Mouse (Mus musculus) heart, postnatal 10 days (tissue): ENCODE results near the gene Abhd17c. TPM values are rescaled to one million over a fixed set of nuclear protein-coding genes. Genes with fewer than 3 reads are reported as not detected.
"Not testable (repeated sequence)": the region's sequence is repeated elsewhere in the genome, so short reads cannot be mapped to it uniquely, and the experiment has no call there.

ENCODE experiments used
- DNase-seq, 2 experiments: peaks; one replicate each; pipeline ENCODE4 v3.0.0; 2021
- intact Hi-C: fragments of 180-260 bp; cut with DNase I; formaldehyde crosslinking; loops from one replicate; pipeline ENCODE4 v1.15.1; 2025
- total RNA-seq, 2 experiments: library from RNA; stranded (reverse); gene quantifications; 2 replicates each; pipeline ENCODE4 v1.2.3; 2021

Abhd17c gene
- total RNA-seq, 2 experiments from 2014 or later: 39.3 to 46.7 TPM

- DNase-seq: no peak
- intact Hi-C loops: loop anchor here (10.0 kb wide), 1 partner anchor 259 kb away; no protein-coding TSS in a partner anchor
Measured at GRCm38 (mm10) chr7:84153821-84154220, 2.1 kb upstream of the Abhd17c start.

GRCm38 (mm10) chr7:84152821-84153220 lies 1.1 kb upstream of the Abhd17c start:
- intact Hi-C loops: loop anchor here (1.0 to 10.0 kb wide), 2 partner anchors 119 to 258 kb away; no protein-coding TSS in a partner anchor
- no peak for DNase-seq

GRCm38 (mm10) chr7:84152374-84152773 lies 681 bp upstream of the Abhd17c start:
- intact Hi-C loops: loop anchor here (1.0 to 10.0 kb wide), 2 partner anchors 120 to 258 kb away; no protein-coding TSS in a partner anchor
- no peak for DNase-seq

GRCm38 (mm10) chr7:84151960-84152334 lies 254 bp upstream of the Abhd17c start:
- DNase-seq: peak; percentile 94
- intact Hi-C loops: loop anchor here (1.0 to 10.0 kb wide), 3 partner anchors 63 to 257 kb away; no protein-coding TSS in a partner anchor

- intact Hi-C loops: loop anchor here (2.0 to 10.0 kb wide), 2 partner anchors 62 to 256 kb away; no protein-coding TSS in a partner anchor
- DNase-seq: no peak
Measured at GRCm38 (mm10) chr7:84150361-84151000, 1.2 kb downstream of the Abhd17c start.

GRCm38 (mm10) chr7:84149821-84150220 lies 1.9 kb downstream of the Abhd17c start:
- no peak for DNase-seq
- intact Hi-C loops: loop anchor here (2.0 to 10.0 kb wide), 2 partner anchors 61 to 255 kb away; no protein-coding TSS in a partner anchor

- DNase-seq: no peak
- intact Hi-C loops: no loop called here
Measured at GRCm38 (mm10) chr7:84148896-84149295, 2.8 kb downstream of the Abhd17c start.

GRCm38 (mm10) chr7:84147746-84148145 lies 3.9 kb downstream of the Abhd17c start:
- intact Hi-C loops: no loop called here
- no peak for DNase-seq

- DNase-seq: no peak
- intact Hi-C loops: no loop called here
Measured at GRCm38 (mm10) chr7:84145633-84146032, 6.1 kb downstream of the Abhd17c start.

GRCm38 (mm10) chr7:84142736-84143473 lies 8.8 kb downstream of the Abhd17c start:
- intact Hi-C loops: no loop called here
- DNase-seq: no peak

- intact Hi-C loops: no loop called here
- no peak for DNase-seq
Measured at GRCm38 (mm10) chr7:84142196-84142595, 9.5 kb downstream of the Abhd17c start.

GRCm38 (mm10) chr7:84139566-84139965 lies 12.1 kb downstream of the Abhd17c start:
- intact Hi-C loops: no loop called here
- DNase-seq: no peak

GRCm38 (mm10) chr7:84138731-84139130 lies 13.0 kb downstream of the Abhd17c start:
- no peak for DNase-seq
- intact Hi-C loops: no loop called here

GRCm38 (mm10) chr7:84137779-84138178 lies 13.9 kb downstream of the Abhd17c start:
- DNase-seq: no peak

GRCm38 (mm10) chr7:84135799-84136700 lies 15.6 kb downstream of the Abhd17c start:
- intact Hi-C loops: no loop called here
- DNase-seq: no peak

More at GRCm38 (mm10) chr7:84137779-84138178, 13.9 kb downstream of the Abhd17c start:
- intact Hi-C loops: no loop called here

GRCm38 (mm10) chr7:84132704-84133103 lies 19.0 kb downstream of the Abhd17c start:
- intact Hi-C loops: no loop called here
- DNase-seq: peak; percentile 54 to 55

GRCm38 (mm10) chr7:84131736-84132135 lies 20.0 kb downstream of the Abhd17c start:
- DNase-seq: no peak

GRCm38 (mm10) chr7:84128661-84129060 lies 23.0 kb downstream of the Abhd17c start:
- intact Hi-C loops: no loop called here
- DNase-seq: peak; percentile 86 to 87

More at GRCm38 (mm10) chr7:84131736-84132135, 20.0 kb downstream of the Abhd17c start:
- intact Hi-C loops: no loop called here

GRCm38 (mm10) chr7:84125730-84126129 lies 26.0 kb downstream of the Abhd17c start:
- intact Hi-C loops: no loop called here
- no peak for DNase-seq

- intact Hi-C loops, DNase-seq: not testable (repeated sequence)
Measured at GRCm38 (mm10) chr7:84123651-84124050, 28.0 kb downstream of the Abhd17c start.

- intact Hi-C loops: no loop called here
- no peak for DNase-seq
Measured at GRCm38 (mm10) chr7:84121778-84122177, 29.9 kb downstream of the Abhd17c start.
